Mouse (Mus musculus) kidney, embryonic 16.5 days (tissue): Measurements from ENCODE around the gene Fam131b. TPM values are rescaled to one million over a fixed set of nuclear protein-coding genes. Genes with fewer than 3 reads are reported as not detected.
A peak's percentile ranks its signal among the peaks of the same experiment; 100 is the strongest.

Source experiments
- ATAC-seq: fragments of 200-750 bp; cut with Nextera tagmentation; 2 replicates; pipeline ENCODE4 v1.8.0; 2017; ENCODE audit warnings: moderate TSS enrichment; ENCODE audit not compliant: low FRiP score, low TSS enrichment
- H3K27ac ChIP-seq: fragments of 300-500 bp; sonication (generic); 2 replicates; pipeline ENCODE4 v1.5.1; 2014; ENCODE audit warnings: low read length
- H3K27me3 ChIP-seq: fragments of 300-500 bp; sonication (generic); 2 replicates; pipeline ENCODE4 v1.6.1; 2014; ENCODE audit warnings: low read length, control low read depth, mixed read lengths; ENCODE audit not compliant: insufficient read depth
- H3K36me3 ChIP-seq: fragments of 300-500 bp; sonication (generic); 2 replicates; pipeline ENCODE4 v1.6.1; 2014; ENCODE audit warnings: low read length, control low read depth, mixed read lengths; ENCODE audit not compliant: insufficient read depth
- H3K4me1 ChIP-seq: fragments of 300-500 bp; sonication (generic); 2 replicates; pipeline ENCODE4 v1.6.1; 2014; ENCODE audit warnings: low read length, control low read depth, mixed read lengths; ENCODE audit not compliant: insufficient read depth
- H3K4me2 ChIP-seq: fragments of 300-500 bp; sonication (generic); replicated peaks from 2 replicates; pipeline ENCODE4 v1.6.1; 2014; ENCODE audit warnings: low read depth, low read length
- H3K4me3 ChIP-seq: fragments of 300-500 bp; sonication (generic); 2 replicates; pipeline ENCODE4 v1.5.1; 2014; ENCODE audit warnings: mild to moderate bottlenecking, low read length
- H3K9ac ChIP-seq: fragments of 300-500 bp; sonication (generic); replicated peaks from 2 replicates; pipeline ENCODE4 v1.6.1; 2014; ENCODE audit warnings: low read length
- H3K9me3 ChIP-seq: fragments of 300-500 bp; sonication (generic); 2 replicates; pipeline ENCODE4 v1.6.1; 2016; ENCODE audit warnings: low read length, control low read depth
- WGBS: fragments of 180-500 bp; shearing (Covaris S2); extraction: QIAGEN DNeasy Blood & Tissue Kit; methylation state at CpG from one replicate; pipeline ENCODE4 v1.1.7; 2014; 5-methylcytosine and 5-hydroxymethylcytosine counted together
- polyA plus RNA-seq: library from polyadenylated mRNA; unstranded; fragments of >200 nt; fragmentation: Nextera tagmentation; extraction: Ambion mirVana; gene quantifications from 2 replicates; pipeline ENCODE4 v1.2.1, GENCODE M21; 2015

The Fam131b gene
- polyA plus RNA-seq, 1 experiment from 2014 or later: 0.11 TPM

- Histone ChIP-seq H3K9me3 (no peaks in the 10 kb centered on the region), H3K4me1 (peaks cover 25% of the 10 kb centered on the region), H3K4me3 (no peak overlapping the region), H3K36me3 (peaks cover 59% of the 10 kb centered on the region), H3K4me2 (no peak overlapping the region), H3K27ac (no peak overlapping the region), H3K27me3 (no peaks in the 10 kb centered on the region), H3K9ac (no peak overlapping the region)
- WGBS: 95% methylated on average over 5 of the region's 5 CpGs
- ATAC-seq: no peak
These were observed 32.5 kb upstream of the Fam131b start for GRCm38 (mm10) chr6:42356913-42357312.

GRCm38 (mm10) chr6:42355794-42356600, 31.6 kb upstream of the Fam131b start:
- H3K4me1 ChIP-seq: peaks cover 34% of the 10 kb centered on the region
- H3K9me3 ChIP-seq: no peaks in the 10 kb centered on the region
- no peak overlapping the region for H3K9ac ChIP-seq
- no peak overlapping the region for H3K27ac ChIP-seq
- no peak overlapping the region for H3K4me3 ChIP-seq
- no peak overlapping the region for H3K4me2 ChIP-seq
- ATAC-seq: no peak
- WGBS: 88% methylated on average over 13 of the region's 13 CpGs
- peaks cover 62% of the 10 kb centered on the region for H3K36me3 ChIP-seq
- no peaks in the 10 kb centered on the region for H3K27me3 ChIP-seq

- Histone ChIP-seq H3K27me3 (no peaks in the 10 kb centered on the region), H3K4me1 (peaks cover 38% of the 10 kb centered on the region), H3K9ac (no peak overlapping the region), H3K4me2 (no peak overlapping the region), H3K4me3 (no peak overlapping the region), H3K36me3 (peaks cover 56% of the 10 kb centered on the region), H3K9me3 (no peaks in the 10 kb centered on the region), H3K27ac (no peak overlapping the region)
- 89% methylated on average over 6 of the region's 6 CpGs for WGBS
- ATAC-seq: no peak
These were observed 30.9 kb upstream of the Fam131b start for GRCm38 (mm10) chr6:42355366-42355765.

- no peak overlapping the region for H3K27ac ChIP-seq
- H3K4me2 ChIP-seq: peak overlapping the region; percentile 30; the same call in 1 of the 2 replicates
- H3K4me3 ChIP-seq: no peak overlapping the region
- H3K4me1 ChIP-seq: peaks cover 38% of the 10 kb centered on the region
- no peak for ATAC-seq
- no peak overlapping the region for H3K9ac ChIP-seq
- WGBS: 63% methylated on average over 11 of the region's 11 CpGs
- H3K9me3 ChIP-seq: no peaks in the 10 kb centered on the region
- peaks cover 48% of the 10 kb centered on the region for H3K36me3 ChIP-seq
- no peaks in the 10 kb centered on the region for H3K27me3 ChIP-seq
These were observed 29.9 kb upstream of the Fam131b start for GRCm38 (mm10) chr6:42354076-42355019.

GRCm38 (mm10) chr6:42353180-42353579, 28.7 kb upstream of the Fam131b start:
- Histone ChIP-seq H3K4me1 (peaks cover 43% of the 10 kb centered on the region), H3K36me3 (peaks cover 41% of the 10 kb centered on the region), H3K27ac (no peak overlapping the region), H3K27me3 (no peaks in the 10 kb centered on the region), H3K4me2 (peak overlapping the region; percentile 95; the same call in 1 of the 2 replicates), H3K9ac (no peak overlapping the region), H3K9me3 (no peaks in the 10 kb centered on the region), H3K4me3 (peak overlapping the region; percentile 11)
- 72% methylated on average over 8 of the region's 8 CpGs for WGBS
- ATAC-seq: no peak

- Histone ChIP-seq H3K27ac (no peak overlapping the region), H3K9me3 (no peaks in the 10 kb centered on the region), H3K36me3 (peaks cover 34% of the 10 kb centered on the region), H3K4me2 (peak overlapping the region; percentile 95), H3K4me3 (no peak overlapping the region), H3K4me1 (peaks cover 45% of the 10 kb centered on the region), H3K27me3 (no peaks in the 10 kb centered on the region), H3K9ac (no peak overlapping the region)
- ATAC-seq: no peak
- 97% methylated on average over 1 of the region's 1 CpGs for WGBS
These were observed 28.0 kb upstream of the Fam131b start for GRCm38 (mm10) chr6:42352486-42352846.

- Histone ChIP-seq H3K36me3 (peaks cover 29% of the 10 kb centered on the region), H3K4me2 (peak overlapping the region; percentile 95), H3K9me3 (no peaks in the 10 kb centered on the region), H3K4me3 (peak overlapping the region; percentile 91), H3K27me3 (no peaks in the 10 kb centered on the region), H3K9ac (peak overlapping the region; percentile 95), H3K4me1 (peaks cover 45% of the 10 kb centered on the region), H3K27ac (no peak overlapping the region)
- no peak for ATAC-seq
- 75% methylated on average over 7 of the region's 7 CpGs for WGBS
These were observed 27.5 kb upstream of the Fam131b start for GRCm38 (mm10) chr6:42351776-42352485.

- H3K4me1 ChIP-seq: peaks cover 45% of the 10 kb centered on the region
- WGBS: 31% methylated on average over 13 of the region's 13 CpGs
- H3K27ac ChIP-seq: peak overlapping the region; percentile 99
- H3K4me2 ChIP-seq: peak overlapping the region; percentile 95
- H3K9me3 ChIP-seq: no peaks in the 10 kb centered on the region
- peak overlapping the region; percentile 91 for H3K4me3 ChIP-seq
- no peaks in the 10 kb centered on the region for H3K27me3 ChIP-seq
- H3K36me3 ChIP-seq: peaks cover 21% of the 10 kb centered on the region
- ATAC-seq: no peak
- peak overlapping the region; percentile 95 for H3K9ac ChIP-seq
These were observed 26.7 kb upstream of the Fam131b start for GRCm38 (mm10) chr6:42350968-42351775.
